Mouse (Mus musculus) macrophage (primary cell): ENCODE data around the gene Ahcyl1. TPM values are rescaled to one million over a fixed set of nuclear protein-coding genes. Genes with fewer than 3 reads are reported as not detected.
"Not testable (repeated sequence)": the region's sequence is repeated elsewhere in the genome, so short reads cannot be mapped to it uniquely, and the experiment has no call there.

Source experiments
- H3K27ac ChIP-seq: fragments of 350-480 bp; formaldehyde crosslinking; 2 replicates; pipeline ENCODE4 v1.9.0; 2021
- H3K36me3 ChIP-seq: fragments of 350-480 bp; formaldehyde crosslinking; 2 replicates; pipeline ENCODE4 v1.9.0; 2021; ENCODE audit errors: inconsistent target
- H3K4me3 ChIP-seq: fragments of 350-480 bp; formaldehyde crosslinking; 2 replicates; pipeline ENCODE4 v1.9.0; 2021; ENCODE audit errors: inconsistent target
- H3K79me2 ChIP-seq: fragments of 350-480 bp; formaldehyde crosslinking; 2 replicates; pipeline ENCODE4 v1.9.0; 2021; ENCODE audit errors: inconsistent target
- WGBS: methylation state at CpG from one replicate; pipeline ENCODE4 v1.1.7; 2026; ENCODE audit warnings: inconsistent platforms; ENCODE audit not compliant: missing documents; 5-methylcytosine and 5-hydroxymethylcytosine counted together
- polyA plus RNA-seq: library from polyadenylated mRNA; stranded (reverse); fragments of 250-400 nt; gene quantifications from 3 replicates; pipeline ENCODE4 v1.2.4, GENCODE M21; 2018; ENCODE audit warnings: inconsistent platforms
- total RNA-seq, 78 experiments: library from RNA; depleted of rRNA; stranded (reverse); fragments of 250-400 nt; gene quantifications; 1 replicate in 9 of 78; 2 replicates in 24 of 78; 3 replicates in 43 of 78; 4 replicates in 2 of 78; pipeline ENCODE4 v1.2.4; 2018; ENCODE audit warnings: inconsistent platforms in 56 of 78

The Ahcyl1 gene
- total RNA-seq (2018; cell fraction: chromatin; rRNA removed) = 100 to 1,000 TPM; 119 to 230 (median 170) TPM
- 10 to 100 TPM; 64.4 to 82.4 (median 69.8) TPM for total RNA-seq (2018; cell fraction: cytosol; rRNA removed)
- total RNA-seq (2018; cell fraction: nucleus; rRNA removed) = 100 to 1,000 TPM in 19 of 26 experiments, 10 to 100 TPM in 7; 83.8 to 167 (median 116) TPM
- 55.7 to 68.7 TPM (median 62.3 TPM) in 3 replicates for polyA plus RNA-seq

- Histone ChIP-seq H3K79me2 (peaks cover 47% of the 10 kb centered on the region), H3K27ac (peak within 1 kb of the TSS; percentile 52), H3K36me3 (no peaks in the 10 kb centered on the region), H3K4me3 (peak within 1 kb of the TSS; percentile 70)
- WGBS = 1% methylated on average over 80 of the region's 93 CpGs
Observed at GRCm38 (mm10) chr3:107695948-107696881, at the start of gene Ahcyl1. TSS of gene Ahcyl1 (minus strand) at chr3:107696560.

GRCm38 (mm10) chr3:107746026-107746425, 49.7 kb upstream of the Ahcyl1 start:
- H3K27ac ChIP-seq = no peak overlapping the region
- no peak overlapping the region for H3K4me3 ChIP-seq
- 97% methylated on average over 3 of the region's 3 CpGs for WGBS
- peaks cover 74% of the 10 kb centered on the region for H3K36me3 ChIP-seq
- no peaks in the 10 kb centered on the region for H3K79me2 ChIP-seq

GRCm38 (mm10) chr3:107743650-107744049, 47.3 kb upstream of the Ahcyl1 start:
- H3K79me2 ChIP-seq = no peaks in the 10 kb centered on the region
- no peak overlapping the region for H3K4me3 ChIP-seq
- no peak overlapping the region for H3K27ac ChIP-seq
- 100% methylated on average over 1 of the region's 1 CpGs for WGBS
- H3K36me3 ChIP-seq = peaks cover 52% of the 10 kb centered on the region; the same call in 1 of the 2 replicates

GRCm38 (mm10) chr3:107743107-107743506, 46.7 kb upstream of the Ahcyl1 start:
- Histone ChIP-seq H3K27ac (no peak overlapping the region), H3K79me2 (no peaks in the 10 kb centered on the region)
- whole genome bisulfite sequencing = 62% methylated on average over 3 of the region's 3 CpGs

GRCm38 (mm10) chr3:107742071-107742710, 45.8 kb upstream of the Ahcyl1 start:
- peaks cover 41% of the 10 kb centered on the region; the same call in 1 of the 2 replicates for H3K36me3 ChIP-seq
- H3K79me2 ChIP-seq = no peaks in the 10 kb centered on the region
- no peak overlapping the region for H3K27ac ChIP-seq
- no peak overlapping the region for H3K4me3 ChIP-seq
- 98% methylated on average over 10 of the region's 10 CpGs for WGBS

More at GRCm38 (mm10) chr3:107743107-107743506, 46.7 kb upstream of the Ahcyl1 start:
- Histone ChIP-seq H3K36me3 (peaks cover 47% of the 10 kb centered on the region; the same call in 1 of the 2 replicates), H3K4me3 (no peak overlapping the region)

GRCm38 (mm10) chr3:107741387-107741786, 45.0 kb upstream of the Ahcyl1 start:
- Histone ChIP-seq H3K79me2 (no peaks in the 10 kb centered on the region), H3K36me3 (peaks cover 34% of the 10 kb centered on the region; the same call in 1 of the 2 replicates), H3K27ac (no peak overlapping the region), H3K4me3 (no peak overlapping the region)

GRCm38 (mm10) chr3:107740578-107741207, 44.3 kb upstream of the Ahcyl1 start:
- H3K36me3 ChIP-seq = peaks cover 27% of the 10 kb centered on the region; the same call in 1 of the 2 replicates
- 39% methylated on average over 6 of the region's 6 CpGs for WGBS
- no peak overlapping the region for H3K4me3 ChIP-seq
- no peaks in the 10 kb centered on the region for H3K79me2 ChIP-seq
- no peak overlapping the region for H3K27ac ChIP-seq

- WGBS = 95% methylated on average over 2 of the region's 2 CpGs
- Histone ChIP-seq H3K79me2 (no peaks in the 10 kb centered on the region), H3K36me3 (peaks cover 20% of the 10 kb centered on the region; the same call in 1 of the 2 replicates), H3K27ac (no peak overlapping the region), H3K4me3 (no peak overlapping the region)
Observed at GRCm38 (mm10) chr3:107739966-107740365, 43.6 kb upstream of the Ahcyl1 start.

GRCm38 (mm10) chr3:107739456-107739855, 43.1 kb upstream of the Ahcyl1 start:
- Histone ChIP-seq H3K4me3 (no peak overlapping the region), H3K79me2 (no peaks in the 10 kb centered on the region), H3K36me3 (peaks cover 19% of the 10 kb centered on the region; the same call in 1 of the 2 replicates), H3K27ac (no peak overlapping the region)
- WGBS = 90% methylated on average over 3 of the region's 3 CpGs

GRCm38 (mm10) chr3:107738620-107739019, 42.3 kb upstream of the Ahcyl1 start:
- no peak overlapping the region for H3K27ac ChIP-seq
- H3K4me3 ChIP-seq = no peak overlapping the region
- no peaks in the 10 kb centered on the region for H3K79me2 ChIP-seq
- 83% methylated on average over 1 of the region's 1 CpGs for WGBS
- H3K36me3 ChIP-seq = peaks cover 15% of the 10 kb centered on the region; the same call in 1 of the 2 replicates

GRCm38 (mm10) chr3:107737609-107738190, 41.3 kb upstream of the Ahcyl1 start:
- peaks cover 7% of the 10 kb centered on the region; the same call in 1 of the 2 replicates for H3K36me3 ChIP-seq
- H3K27ac ChIP-seq = no peak overlapping the region
- H3K79me2 ChIP-seq = no peaks in the 10 kb centered on the region
- 79% methylated on average over 1 of the region's 1 CpGs for WGBS
- no peak overlapping the region for H3K4me3 ChIP-seq

GRCm38 (mm10) chr3:107735620-107736019, 39.3 kb upstream of the Ahcyl1 start:
- not testable (repeated sequence) for H3K79me2 ChIP-seq, H3K36me3 ChIP-seq, H3K27ac ChIP-seq, H3K4me3 ChIP-seq
- WGBS = 97% methylated on average over 9 of the region's 13 CpGs

GRCm38 (mm10) chr3:107733329-107733728, 37.0 kb upstream of the Ahcyl1 start:
- Histone ChIP-seq H3K79me2 (no peaks in the 10 kb centered on the region), H3K36me3 (no peaks in the 10 kb centered on the region), H3K4me3 (no peak overlapping the region), H3K27ac (no peak overlapping the region)
- WGBS = 75% methylated on average over 1 of the region's 1 CpGs

GRCm38 (mm10) chr3:107730236-107730635, 33.9 kb upstream of the Ahcyl1 start:
- Histone ChIP-seq H3K79me2 (no peaks in the 10 kb centered on the region), H3K27ac (no peak overlapping the region), H3K4me3 (no peak overlapping the region), H3K36me3 (no peaks in the 10 kb centered on the region)
- WGBS = 96% methylated on average over 2 of the region's 2 CpGs
